Mouse (Mus musculus) thymus, adult 18-20 months (tissue): ENCODE results near the gene Olfr250.
"Not testable (repeated sequence)": the region's sequence is repeated elsewhere in the genome, so short reads cannot be mapped to it uniquely, and the experiment has no call there.

Source experiments
- DNase-seq, 2 experiments: peaks; one replicate each; pipeline ENCODE4 v3.0.0; 2022; ENCODE audit warnings: mixed read lengths in 2 of 2

Gene Olfr250

GRCm38 (mm10) chr9:38366596-38366995 is at the start of gene Olfr250:
Olfr250 (plus strand) TSS chr9:38366896.
- no peak for DNase-seq

GRCm38 (mm10) chr9:38328760-38329159 is 37.9 kb upstream of the Olfr250 start, which contains the start of gene Olfr25:
Olfr25 (plus strand) TSS chr9:38329060.
- no peak for DNase-seq

GRCm38 (mm10) chr9:38348111-38348510 is 18.6 kb upstream of the Olfr250 start, which contains the start of gene Olfr898:
Olfr898 (plus strand) TSS chr9:38348411.
- DNase-seq = no peak

DNA sequence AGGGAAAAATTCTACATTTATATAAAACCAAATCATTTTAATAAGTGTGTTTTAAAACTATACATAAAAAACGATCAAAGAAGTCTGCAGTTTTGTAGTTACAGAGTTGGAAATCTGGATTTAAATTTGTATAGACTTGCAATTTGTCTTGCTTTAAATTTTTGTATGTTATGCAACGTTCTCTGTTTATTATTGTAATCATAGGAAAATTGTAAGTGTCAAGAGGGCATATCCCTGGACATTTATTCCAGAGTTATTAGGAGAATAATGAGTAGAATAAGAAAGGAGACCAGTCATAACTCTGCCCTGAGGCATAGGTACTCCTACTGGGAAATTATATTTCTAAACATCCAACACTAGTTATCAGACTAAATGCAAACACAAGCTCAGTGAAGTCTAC is 10.1 kb downstream of the Olfr250 start, which contains the start of gene Olfr251:
TSS of gene Olfr251 (plus strand) at position 301 of the 400 bp plus-strand sequence.
- DNase-seq = no peak

DNA sequence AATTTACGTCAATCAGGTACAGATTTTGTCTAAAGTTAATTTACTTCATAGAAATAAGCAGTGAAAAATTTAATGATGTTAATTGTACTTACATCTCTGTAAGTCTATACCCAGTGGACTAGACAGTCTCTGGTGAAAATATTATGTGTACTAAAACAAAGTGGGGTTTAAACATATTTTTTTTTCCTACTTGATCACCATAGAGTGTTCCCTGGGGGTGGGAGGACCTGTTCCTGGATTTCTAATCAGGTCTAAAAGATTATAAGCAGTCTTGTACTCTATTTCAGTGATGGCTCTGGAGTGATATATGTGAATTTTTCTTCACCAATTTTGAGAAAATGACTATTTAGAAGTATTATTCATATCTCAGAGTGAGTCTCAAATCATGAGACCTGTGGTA is 34.7 kb downstream of the Olfr250 start, which contains the start of gene Olfr147:
TSS of gene Olfr147 (plus strand) at position 301 of the 400 bp plus-strand sequence.
- no peak for DNase-seq

GRCm38 (mm10) chr9:38407502-38407901 is 40.8 kb downstream of the Olfr250 start:
- DNase-seq = not testable (repeated sequence)

DNA sequence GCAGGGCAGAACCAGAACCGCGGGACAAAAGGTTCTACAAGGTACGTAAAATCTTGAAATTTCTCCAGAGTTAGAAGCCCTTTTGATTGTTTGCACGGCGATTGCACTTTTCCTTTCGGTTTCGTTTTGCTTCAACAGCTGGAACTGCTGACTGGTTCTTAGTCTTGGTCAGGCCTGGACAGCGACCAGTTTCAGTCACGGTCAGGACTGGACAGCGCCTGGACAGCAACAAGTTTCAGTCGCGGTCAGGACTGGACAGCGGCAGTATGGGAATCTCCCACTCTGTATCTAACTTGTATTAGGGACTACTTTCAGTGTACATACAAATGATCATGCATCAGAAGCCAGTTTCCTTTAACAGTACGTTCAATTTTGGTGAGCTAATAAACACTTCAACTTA is 46.8 kb downstream of the Olfr250 start:
- DNase-seq = not testable (repeated sequence)
